Mouse (Mus musculus) cerebellum, adult 2 months (tissue): ENCODE data around the gene Tns1.

ENCODE experiments used
- CTCF ChIP-seq: fragments of 200-500 bp; IDR thresholded peaks from 2 replicates; pipeline ENCODE4 v1.5.1; 2011; ENCODE audit warnings: low read depth, mild to moderate bottlenecking, control low read depth, low read length, moderate library complexity, borderline replicate concordance; ENCODE audit not compliant: insufficient read depth
- POLR2A ChIP-seq: fragments of 200-500 bp; IDR thresholded peaks from 2 replicates; pipeline ENCODE4 v1.6.1; 2011; ENCODE audit warnings: low read length, control low read depth, borderline replicate concordance; ENCODE audit not compliant: insufficient read depth

GRCm38 (mm10) chr1:74119115-74119514, 5.1 kb downstream of the Tns1 start:
- TF ChIP-seq CTCF: no peak
- TF ChIP-seq POLR2A: no peak
